Mouse (Mus musculus) ES-Bruce4 (cell line): ENCODE measurements around the gene Abtb1.

Source experiments
- EP300 ChIP-seq: IDR thresholded peaks from 2 replicates; pipeline ENCODE4 v1.6.1; 2011; ENCODE audit warnings: low read depth, low read length; ENCODE audit not compliant: insufficient read depth
- POLR2A ChIP-seq: IDR thresholded peaks from one replicate; pipeline ENCODE4 v1.8.1; 2011; ENCODE audit warnings: low read length; ENCODE audit not compliant: insufficient read depth

- TF ChIP-seq EP300 (no peak), POLR2A (no peak)
Measured at GRCm38 (mm10) chr6:88815489-88815888, 26.3 kb downstream of the Abtb1 start.
